Mouse (Mus musculus) limb, embryonic 10.5 days (tissue): ENCODE measurements around the gene Kctd17. TPM values are rescaled to one million over a fixed set of nuclear protein-coding genes. Genes with fewer than 3 reads are reported as not detected.

Experiments
- DNase-seq: peaks from one replicate; pipeline ENCODE4 v3.0.0-alpha.2; 2017; ENCODE audit warnings: low spot score
- H3K27ac ChIP-seq: fragments of 300-500 bp; sonication (generic); 2 replicates; pipeline ENCODE4 v1.5.1; 2016; ENCODE audit warnings: mild to moderate bottlenecking
- H3K27me3 ChIP-seq: fragments of 300-500 bp; sonication (generic); 2 replicates; pipeline ENCODE4 v1.6.1; 2016; ENCODE audit warnings: low read depth, mild to moderate bottlenecking; ENCODE audit not compliant: poor library complexity, severe bottlenecking
- H3K36me3 ChIP-seq: fragments of 300-500 bp; sonication (generic); 2 replicates; pipeline ENCODE4 v1.6.1; 2016; ENCODE audit warnings: mild to moderate bottlenecking, moderate library complexity
- H3K4me1 ChIP-seq: fragments of 300-500 bp; sonication (generic); 2 replicates; pipeline ENCODE4 v1.6.1; 2016
- H3K4me3 ChIP-seq: fragments of 300-500 bp; sonication (generic); 2 replicates; pipeline ENCODE4 v1.5.1; 2016; ENCODE audit warnings: mild to moderate bottlenecking, moderate library complexity
- H3K9me3 ChIP-seq: fragments of 300-500 bp; sonication (generic); replicated peaks from 2 replicates; pipeline ENCODE4 v1.6.1; 2016; ENCODE audit warnings: mild to moderate bottlenecking
- WGBS: fragments of 180-500 bp; shearing (Covaris S2); methylation state at CpG from one replicate; pipeline ENCODE4 v1.1.7; 2016; 5-methylcytosine and 5-hydroxymethylcytosine counted together
- polyA plus RNA-seq: library from polyadenylated mRNA; unstranded; fragments of >200 nt; fragmentation: Nextera tagmentation; extraction: Ambion mirVana; gene quantifications from 2 replicates; pipeline ENCODE4 v1.2.1, GENCODE M21; 2016

The Kctd17 gene
- polyA plus RNA-seq, 1 experiment from 2014 or later, result 49.9 TPM

DNA sequence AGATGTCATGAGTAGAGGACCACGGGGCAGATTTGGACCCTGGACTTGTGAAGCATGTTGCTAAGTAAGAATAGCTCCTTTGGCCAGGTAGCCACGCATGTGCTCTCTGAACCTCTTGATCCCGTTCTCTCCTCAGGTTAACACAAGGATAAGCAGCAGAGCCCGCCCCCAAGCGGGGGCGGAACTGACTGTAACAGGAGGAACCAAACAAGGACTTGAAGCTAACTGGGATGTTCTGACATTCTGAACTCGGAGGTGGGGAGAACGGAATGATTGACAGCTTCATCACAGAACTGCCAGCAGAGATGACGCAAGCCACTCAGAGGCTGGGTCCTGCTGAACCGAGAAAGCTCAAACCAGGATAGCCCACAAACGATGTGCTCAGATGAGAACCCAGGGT lies 3.9 kb upstream of the Kctd17 start:
- Histone ChIP-seq H3K36me3 (no peaks in the 10 kb centered on the region), H3K27me3 (peaks cover 25% of the 10 kb centered on the region), H3K4me3 (no peak overlapping the region), H3K9me3 (no peaks in the 10 kb centered on the region), H3K27ac (no peak overlapping the region), H3K4me1 (peaks cover 14% of the 10 kb centered on the region)
- DNase-seq, result no peak
- 22% methylated on average over 11 of the region's 11 CpGs for whole genome bisulfite sequencing

DNA sequence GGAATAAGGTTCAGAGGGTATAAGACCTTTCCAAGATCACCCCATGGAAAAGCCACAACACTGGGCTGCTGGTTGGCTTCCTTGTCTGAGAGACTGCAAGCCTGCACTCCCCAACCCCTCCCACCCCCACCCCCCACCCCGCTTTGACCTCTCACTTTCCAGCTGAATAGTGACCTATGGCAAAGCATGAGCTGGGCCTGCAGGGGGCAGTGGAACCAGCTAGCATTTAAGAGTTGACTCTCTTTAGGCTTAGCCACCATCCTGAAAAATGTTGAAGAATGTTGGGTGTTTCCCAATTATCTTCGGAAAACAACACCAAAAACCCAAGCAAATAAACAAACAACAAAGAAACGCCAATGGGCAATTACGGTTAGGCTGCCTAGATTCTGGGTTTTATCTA lies 3.1 kb upstream of the Kctd17 start:
- Histone ChIP-seq H3K4me1 (peaks cover 21% of the 10 kb centered on the region), H3K9me3 (no peaks in the 10 kb centered on the region), H3K27me3 (peaks cover 25% of the 10 kb centered on the region), H3K27ac (no peak overlapping the region), H3K4me3 (no peak overlapping the region), H3K36me3 (no peaks in the 10 kb centered on the region)
- DNase-seq, result no peak
- 59% methylated on average over 4 of the region's 4 CpGs for WGBS

DNA sequence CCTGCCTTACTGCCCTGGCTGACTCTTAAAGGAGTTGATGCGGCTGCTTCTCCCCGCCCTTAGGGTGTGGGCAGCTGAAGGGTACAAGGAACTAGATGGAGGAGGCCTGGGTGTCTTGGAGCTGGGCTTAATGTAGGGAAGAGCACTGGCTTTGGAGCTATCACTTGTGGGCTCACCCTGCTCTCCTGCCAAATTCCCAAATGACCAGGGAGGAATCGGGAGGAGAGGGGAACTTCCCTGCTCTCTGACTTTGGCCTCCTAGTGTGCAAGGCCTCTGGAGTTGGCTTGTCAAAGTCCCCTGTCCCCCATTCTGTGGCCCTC lies 735 bp downstream of the Kctd17 start:
- H3K4me1 ChIP-seq, result peaks cover 30% of the 10 kb centered on the region

DNA sequence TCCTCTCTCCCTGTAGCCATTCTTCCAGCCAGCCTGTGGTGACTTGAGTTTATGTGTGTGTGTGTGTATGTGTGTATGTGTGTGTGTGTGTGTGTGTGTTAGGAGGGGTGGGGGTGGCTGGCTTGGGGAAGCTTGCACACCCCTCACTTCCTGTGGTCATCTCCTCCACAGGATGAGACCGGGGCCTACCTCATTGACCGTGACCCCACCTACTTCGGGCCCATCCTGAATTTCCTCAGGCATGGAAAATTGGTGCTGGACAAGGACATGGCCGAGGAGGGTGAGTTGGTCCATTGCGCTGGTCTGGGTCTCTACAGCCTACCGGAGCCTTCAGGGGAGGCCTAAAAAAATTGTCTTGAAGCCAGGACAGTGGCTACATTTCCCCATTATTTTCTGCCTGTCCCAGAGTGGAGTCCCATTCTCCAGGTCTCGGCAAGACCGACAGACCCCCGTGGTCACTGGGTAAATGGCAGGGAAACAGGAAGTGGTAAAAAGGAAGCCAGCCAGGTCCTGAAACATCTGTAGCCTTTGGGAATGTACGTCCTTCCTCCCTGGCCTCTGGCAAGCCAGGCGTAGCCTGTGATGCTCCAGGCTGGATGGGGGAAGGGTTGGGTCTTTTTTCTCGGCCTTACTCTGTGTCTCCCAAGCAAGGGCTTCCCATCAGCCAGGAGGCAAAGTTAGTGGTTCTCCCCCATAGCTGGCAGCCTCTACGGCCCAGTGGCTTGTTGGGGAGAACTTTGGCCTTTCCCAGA lies 1.7 kb downstream of the Kctd17 start:
- WGBS, result 83% methylated on average over 13 of the region's 13 CpGs
- H3K4me1 ChIP-seq, result peaks cover 38% of the 10 kb centered on the region
- peaks cover 2% of the 10 kb centered on the region; the same call in 1 of the 2 replicates for H3K27me3 ChIP-seq
- peaks cover 38% of the 10 kb centered on the region for H3K36me3 ChIP-seq
- no peak for DNase-seq
- H3K9me3 ChIP-seq, result no peaks in the 10 kb centered on the region
- H3K4me3 ChIP-seq, result peak overlapping the region; percentile 91
- H3K27ac ChIP-seq, result peak overlapping the region; percentile 25; the same call in 1 of the 2 replicates

More for the DNA sequence above, 735 bp downstream of the Kctd17 start:
- no peak for DNase-seq
- H3K9me3 ChIP-seq, result no peaks in the 10 kb centered on the region
- WGBS, result 13% methylated on average over 3 of the region's 3 CpGs
- H3K4me3 ChIP-seq, result peak overlapping the region; percentile 91
- H3K36me3 ChIP-seq, result peaks cover 34% of the 10 kb centered on the region
- peak overlapping the region; percentile 90 for H3K27ac ChIP-seq
- H3K27me3 ChIP-seq, result peaks cover 11% of the 10 kb centered on the region; the same call in 1 of the 2 replicates

DNA sequence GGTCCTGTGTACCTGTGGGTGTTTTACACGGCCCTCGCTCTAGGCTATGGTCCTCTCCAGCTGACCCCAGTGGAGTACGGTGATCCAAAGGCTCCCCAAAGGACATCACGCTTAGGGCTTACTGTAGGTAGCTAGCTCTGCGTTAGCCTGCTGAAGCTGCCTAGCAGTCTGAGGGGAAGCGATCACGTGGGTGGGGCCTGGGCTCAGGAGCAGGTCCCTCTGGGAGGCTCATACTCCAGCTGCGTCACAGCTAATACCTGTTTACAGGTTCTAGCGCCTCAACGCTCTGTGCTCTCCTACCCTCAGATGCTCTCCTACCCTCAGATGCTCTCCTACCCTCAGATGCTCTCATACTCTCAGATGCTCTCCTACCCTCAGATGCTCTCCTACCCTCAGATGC lies 2.5 kb downstream of the Kctd17 start:
- Histone ChIP-seq H3K4me1 (peaks cover 46% of the 10 kb centered on the region), H3K36me3 (peaks cover 46% of the 10 kb centered on the region), H3K27me3 (peaks cover 7% of the 10 kb centered on the region), H3K27ac (peak overlapping the region; percentile 25; the same call in 1 of the 2 replicates), H3K4me3 (no peak overlapping the region), H3K9me3 (no peaks in the 10 kb centered on the region)
- DNase-seq, result no peak
- 89% methylated on average over 10 of the region's 10 CpGs for WGBS

DNA sequence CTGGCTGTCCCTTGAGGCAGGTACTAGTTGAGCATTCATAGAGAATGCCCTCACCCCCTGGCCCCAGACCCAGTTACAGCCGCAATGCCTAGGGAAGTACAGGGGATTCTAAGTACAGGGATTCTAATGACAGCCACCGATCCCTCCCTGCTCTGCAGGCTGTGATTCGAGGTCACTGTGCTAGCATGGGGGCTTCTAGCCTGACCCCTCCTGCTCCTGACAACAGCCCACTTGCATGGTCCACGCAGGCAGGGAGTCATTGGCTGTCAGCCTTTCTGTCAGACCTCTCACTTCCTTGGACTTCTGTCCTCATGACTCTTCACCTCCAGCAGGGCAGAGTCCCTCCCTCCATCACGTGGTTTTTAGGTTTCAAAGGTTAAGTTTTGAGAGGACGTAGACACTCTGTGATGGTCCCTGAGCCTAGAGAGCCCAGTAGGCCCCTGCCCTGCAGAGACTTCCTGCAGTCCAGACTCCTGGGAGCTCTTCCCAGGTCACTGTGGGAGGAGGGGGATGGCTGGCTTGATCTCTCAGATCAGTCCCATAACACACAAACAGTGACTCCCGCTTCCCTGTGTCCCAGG lies 3.3 kb downstream of the Kctd17 start:
- H3K27me3 ChIP-seq, result peaks cover 15% of the 10 kb centered on the region
- 82% methylated on average over 7 of the region's 7 CpGs for WGBS
- H3K4me1 ChIP-seq, result peaks cover 54% of the 10 kb centered on the region
- peaks cover 53% of the 10 kb centered on the region for H3K36me3 ChIP-seq
- H3K27ac ChIP-seq, result no peak overlapping the region
- no peaks in the 10 kb centered on the region for H3K9me3 ChIP-seq
- DNase-seq, result no peak
- no peak overlapping the region for H3K4me3 ChIP-seq

DNA sequence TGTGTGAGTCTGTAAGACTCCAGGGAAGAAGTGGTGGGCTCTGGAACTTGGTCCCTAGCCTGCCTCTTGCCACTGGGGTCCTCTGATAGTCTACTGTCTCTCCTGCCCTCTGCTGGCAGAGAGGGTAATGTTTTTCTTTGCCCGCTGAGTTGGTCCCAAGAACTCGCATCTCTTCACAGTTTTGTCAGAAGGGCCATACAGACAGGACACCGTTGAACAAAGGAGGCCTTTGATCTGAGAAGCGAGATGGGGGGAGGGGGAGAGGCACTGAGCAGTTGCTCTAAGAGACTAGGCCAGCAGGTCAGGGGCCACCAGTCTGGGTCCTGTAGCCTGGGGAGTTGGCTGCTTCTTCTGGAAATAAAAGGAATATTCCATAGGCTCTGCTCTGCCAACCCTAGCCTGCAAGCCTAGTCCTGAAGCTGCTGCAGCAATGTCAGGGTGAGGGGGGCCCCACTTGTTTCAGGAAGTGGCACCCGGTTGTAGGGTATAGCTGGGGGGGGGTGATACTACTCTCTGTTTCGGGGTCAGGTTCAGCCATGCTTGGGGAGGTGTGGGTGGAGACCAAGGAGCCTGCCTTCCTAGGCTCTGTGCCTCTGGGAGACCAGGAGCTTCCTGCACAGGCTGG lies 6.6 kb downstream of the Kctd17 start:
- Histone ChIP-seq H3K36me3 (peaks cover 54% of the 10 kb centered on the region), H3K27ac (no peak overlapping the region), H3K9me3 (no peaks in the 10 kb centered on the region), H3K27me3 (peaks cover 37% of the 10 kb centered on the region), H3K4me3 (no peak overlapping the region), H3K4me1 (peaks cover 56% of the 10 kb centered on the region)
- WGBS, result 31% methylated on average over 6 of the region's 6 CpGs
- DNase-seq, result peak; percentile 53

DNA sequence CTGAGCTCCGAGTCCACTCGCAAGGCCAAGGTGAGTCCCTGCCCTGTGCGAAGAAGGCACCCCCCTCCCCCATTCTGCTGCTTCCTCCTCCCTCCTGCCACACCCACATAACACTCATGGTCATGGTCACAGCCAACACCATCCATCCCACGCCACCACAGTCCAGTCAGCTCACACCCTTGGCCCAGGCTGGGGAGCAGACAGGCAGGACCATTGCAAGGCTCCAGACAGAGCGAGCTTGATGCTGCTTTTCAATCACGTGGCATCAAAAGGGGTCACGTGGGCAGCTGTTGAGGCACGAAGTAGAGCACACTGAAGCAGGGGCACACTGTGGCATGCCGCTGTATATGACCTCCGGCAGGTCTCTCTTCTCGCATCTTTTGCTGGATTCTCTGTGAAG lies 7.3 kb downstream of the Kctd17 start:
- no peak for DNase-seq
- WGBS, result 87% methylated on average over 11 of the region's 11 CpGs
- Histone ChIP-seq H3K4me1 (peaks cover 54% of the 10 kb centered on the region), H3K4me3 (no peak overlapping the region), H3K9me3 (no peaks in the 10 kb centered on the region), H3K27me3 (peaks cover 37% of the 10 kb centered on the region), H3K36me3 (peaks cover 54% of the 10 kb centered on the region), H3K27ac (peak overlapping the region; percentile 75; the same call in 1 of the 2 replicates)

DNA sequence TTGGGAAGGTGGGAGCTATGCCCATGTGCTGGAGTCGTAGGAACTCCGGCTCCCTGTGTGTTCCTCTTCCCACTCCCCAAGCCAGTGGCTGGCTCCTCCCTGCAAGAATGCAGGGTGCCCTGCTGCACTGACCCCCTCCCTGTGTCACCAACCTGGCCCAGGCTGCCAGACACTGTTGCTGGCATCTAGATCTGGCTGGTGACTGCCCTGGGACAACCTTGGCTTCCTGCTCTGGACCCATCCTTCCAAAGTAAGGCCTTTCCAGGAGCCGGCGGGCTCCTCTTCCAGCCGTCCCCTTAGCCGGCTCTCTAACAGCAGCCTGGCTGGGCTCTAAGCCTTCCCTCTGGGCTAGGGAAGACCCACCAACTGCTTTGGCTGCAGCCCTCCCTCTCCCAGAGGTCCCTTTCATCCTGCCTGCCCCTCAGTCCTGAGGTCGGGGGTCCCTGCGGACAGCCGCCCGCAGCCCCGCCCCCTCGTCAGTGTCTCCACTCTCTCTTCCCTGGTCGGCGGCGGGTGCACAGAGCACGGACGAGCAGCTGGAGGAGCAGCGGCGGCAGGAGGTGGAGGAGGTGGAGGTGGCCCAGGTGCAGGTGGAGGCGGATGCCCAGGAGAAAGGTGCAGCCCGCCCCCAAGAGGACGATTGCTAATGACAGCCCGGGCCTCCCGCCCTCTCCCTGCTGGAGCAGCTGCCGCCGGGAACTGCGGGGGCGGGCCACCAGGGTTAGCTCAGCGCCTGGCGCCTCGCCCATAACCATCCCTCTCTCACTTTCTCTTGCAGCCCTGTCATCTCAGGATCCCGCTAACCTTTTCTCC lies 8.2 kb downstream of the Kctd17 start:
- Histone ChIP-seq H3K36me3 (peaks cover 45% of the 10 kb centered on the region), H3K4me3 (peak overlapping the region; percentile 50), H3K27ac (peak overlapping the region; percentile 75), H3K9me3 (no peaks in the 10 kb centered on the region), H3K27me3 (peaks cover 37% of the 10 kb centered on the region), H3K4me1 (peaks cover 57% of the 10 kb centered on the region)
- DNase-seq, result peak; percentile 74
- WGBS, result 7% methylated on average over 32 of the region's 32 CpGs

DNA sequence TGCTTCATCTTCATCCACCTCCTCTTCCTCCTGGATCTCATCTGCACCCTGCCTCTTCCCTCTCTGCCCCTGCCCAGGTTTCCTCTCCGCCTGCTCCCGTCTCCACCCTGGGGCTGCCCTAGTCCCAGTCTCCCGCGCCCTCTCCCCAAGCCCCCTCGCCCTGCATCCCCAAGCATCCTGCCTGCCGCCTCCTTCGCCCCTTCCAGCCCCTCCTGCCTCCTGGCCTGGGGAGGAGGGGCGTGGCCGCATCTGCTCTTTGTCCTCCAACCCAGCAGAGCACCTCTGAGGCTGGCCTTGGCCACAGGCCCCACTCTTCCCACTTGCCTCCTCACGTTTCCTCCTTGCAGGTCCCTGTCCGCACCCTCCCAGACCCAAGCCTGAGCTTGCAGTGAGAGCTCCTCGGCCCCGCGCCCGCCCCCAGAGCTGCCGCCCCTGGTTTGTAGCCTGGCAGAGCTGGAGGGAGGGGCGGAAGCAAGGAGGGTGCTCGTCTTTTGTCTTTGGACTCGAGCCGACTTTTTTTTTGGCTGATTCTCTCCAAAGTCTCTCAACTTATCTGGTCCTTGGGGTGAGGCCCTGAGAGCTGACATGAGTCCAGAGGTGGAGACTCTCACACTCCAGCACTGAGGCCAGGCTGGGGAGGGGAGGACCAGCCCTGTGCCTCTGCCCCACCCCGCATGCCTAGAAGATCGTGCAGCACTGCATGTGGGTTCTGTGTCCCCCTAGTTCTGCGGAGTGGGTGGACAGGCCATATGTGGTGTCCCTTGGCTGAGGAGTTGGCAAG lies 9.1 kb downstream of the Kctd17 start:
- peak overlapping the region; percentile 50 for H3K4me3 ChIP-seq
- DNase-seq, result peak; percentile 59
- peaks cover 57% of the 10 kb centered on the region for H3K4me1 ChIP-seq
- no peaks in the 10 kb centered on the region for H3K9me3 ChIP-seq
- peaks cover 37% of the 10 kb centered on the region for H3K27me3 ChIP-seq
- H3K27ac ChIP-seq, result peak overlapping the region; percentile 75
- 12% methylated on average over 23 of the region's 23 CpGs for WGBS
- peaks cover 36% of the 10 kb centered on the region for H3K36me3 ChIP-seq

DNA sequence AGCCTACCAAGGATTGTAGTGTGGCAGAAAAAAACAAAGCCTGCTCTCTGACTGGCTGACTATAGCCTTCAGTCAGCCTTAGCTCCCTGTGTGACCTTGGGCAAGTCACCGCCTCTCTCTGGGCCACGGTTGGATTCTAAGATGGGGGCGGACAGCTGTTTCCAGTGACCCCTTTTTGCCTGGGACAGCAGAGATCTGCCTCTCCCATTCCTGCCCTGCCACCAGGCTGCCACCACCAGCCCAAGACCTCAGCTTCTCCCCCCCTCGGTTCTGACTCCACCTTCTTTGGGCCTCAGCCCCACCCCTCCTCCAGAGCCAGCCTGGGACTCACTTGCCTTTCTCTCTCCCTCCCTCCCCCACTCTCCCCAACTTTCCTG lies 9.6 kb downstream of the Kctd17 start:
- 49% methylated on average over 4 of the region's 4 CpGs for WGBS
- Histone ChIP-seq H3K9me3 (no peaks in the 10 kb centered on the region), H3K36me3 (peaks cover 31% of the 10 kb centered on the region), H3K27me3 (peaks cover 37% of the 10 kb centered on the region), H3K4me1 (peaks cover 57% of the 10 kb centered on the region), H3K4me3 (no peak overlapping the region), H3K27ac (peak overlapping the region; percentile 75)
- no peak for DNase-seq

DNA sequence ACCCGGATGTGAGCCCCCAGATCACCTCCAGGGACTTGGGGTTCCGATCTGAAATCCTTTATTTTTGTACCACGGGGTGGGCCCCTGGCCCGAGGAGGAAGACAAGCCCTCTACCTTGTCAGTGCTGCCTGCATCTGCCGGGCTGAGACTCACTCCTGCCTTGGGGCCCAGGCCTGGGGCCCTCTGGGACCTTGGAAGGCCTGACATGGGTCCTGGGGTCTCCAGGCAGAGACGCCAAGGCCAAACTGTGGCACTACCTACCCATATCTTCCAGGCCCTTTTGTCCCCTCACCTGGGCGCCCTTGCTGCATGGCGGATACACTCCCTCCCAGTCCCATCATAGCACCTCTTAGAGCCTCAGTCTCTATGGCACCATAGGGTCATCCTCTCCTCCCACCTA lies 10.1 kb downstream of the Kctd17 start:
- H3K4me3 ChIP-seq, result no peak overlapping the region
- peaks cover 37% of the 10 kb centered on the region for H3K27me3 ChIP-seq
- 59% methylated on average over 8 of the region's 8 CpGs for WGBS
- H3K36me3 ChIP-seq, result peaks cover 26% of the 10 kb centered on the region
- H3K9me3 ChIP-seq, result no peaks in the 10 kb centered on the region
- H3K4me1 ChIP-seq, result peaks cover 58% of the 10 kb centered on the region
- DNase-seq, result no peak
- H3K27ac ChIP-seq, result no peak overlapping the region
